Mouse (Mus musculus): ENCODE results near the gene Car10.

Gene Car10

GRCm38 (mm10) chr11:93097941-93098828 is at the start of gene Car10:
Car10 (plus strand) TSS chr11:93098028.
- no peak for DNase-seq (ENCODE audit: low read depth, low spot score)

GRCm38 (mm10) chr11:93065021-93065420 is 32.8 kb upstream of the Car10 start:
- DNase-seq (ENCODE audit: low read depth, low spot score), result no peak

- no peak for DNase-seq (ENCODE audit: low read depth, low spot score)
Observed at GRCm38 (mm10) chr11:93065656-93066181, 32.1 kb upstream of the Car10 start.

GRCm38 (mm10) chr11:93095588-93095987 is 2.2 kb upstream of the Car10 start:
- DNase-seq (ENCODE audit: low read depth, low spot score), result no peak

GRCm38 (mm10) chr11:93097001-93097400 is 827 bp upstream of the Car10 start:
- DNase-seq (ENCODE audit: low read depth, low spot score), result no peak

- DNase-seq (ENCODE audit: low read depth, low spot score), result no peak
Observed at GRCm38 (mm10) chr11:93097431-93097851, 387 bp upstream of the Car10 start.

- no peak for DNase-seq (ENCODE audit: low read depth, low spot score)
Observed at GRCm38 (mm10) chr11:93098933-93099381, 1.1 kb downstream of the Car10 start.

- no peak for DNase-seq (ENCODE audit: low read depth, low spot score)
Observed at GRCm38 (mm10) chr11:93099431-93100370, 1.9 kb downstream of the Car10 start.

GRCm38 (mm10) chr11:93100606-93101005 is 2.8 kb downstream of the Car10 start:
- DNase-seq (ENCODE audit: low read depth, low spot score), result no peak

GRCm38 (mm10) chr11:93101106-93101505 is 3.3 kb downstream of the Car10 start:
- no peak for DNase-seq (ENCODE audit: low read depth, low spot score)

- DNase-seq (ENCODE audit: low read depth, low spot score), result no peak
Observed at GRCm38 (mm10) chr11:93102321-93102720, 4.5 kb downstream of the Car10 start.

- no peak for DNase-seq (ENCODE audit: low read depth, low spot score)
Observed at GRCm38 (mm10) chr11:93103101-93103815, 5.4 kb downstream of the Car10 start.

GRCm38 (mm10) chr11:93109451-93109850 is 11.6 kb downstream of the Car10 start:
- DNase-seq (ENCODE audit: low read depth, low spot score), result no peak

- no peak for DNase-seq (ENCODE audit: low read depth, low spot score)
Observed at GRCm38 (mm10) chr11:93120766-93121415, 23.1 kb downstream of the Car10 start.

GRCm38 (mm10) chr11:93123691-93124090 is 25.9 kb downstream of the Car10 start:
- no peak for DNase-seq (ENCODE audit: low read depth, low spot score)

GRCm38 (mm10) chr11:93126466-93126865 is 28.6 kb downstream of the Car10 start:
- no peak for DNase-seq (ENCODE audit: low read depth, low spot score)

- no peak for DNase-seq (ENCODE audit: low read depth, low spot score)
Observed at GRCm38 (mm10) chr11:93128481-93128880, 30.7 kb downstream of the Car10 start.

- DNase-seq (ENCODE audit: low read depth, low spot score), result no peak
Observed at GRCm38 (mm10) chr11:93137841-93138240, 40.0 kb downstream of the Car10 start.

- no peak for DNase-seq (ENCODE audit: low read depth, low spot score)
Observed at GRCm38 (mm10) chr11:93141727-93142126, 43.9 kb downstream of the Car10 start.

GRCm38 (mm10) chr11:93144544-93144943 is 46.7 kb downstream of the Car10 start:
- peak; percentile 22 for DNase-seq (ENCODE audit: low read depth, low spot score)

- no peak for DNase-seq (ENCODE audit: low read depth, low spot score)
Observed at GRCm38 (mm10) chr11:93154910-93155309, 57.1 kb downstream of the Car10 start.
